Mouse (Mus musculus) heart, embryonic 16.5 days (tissue): ENCODE measurements around the gene Ppp1r3a. TPM values are rescaled to one million over a fixed set of nuclear protein-coding genes. Genes with fewer than 3 reads are reported as not detected.
"Not testable (repeated sequence)": the region's sequence is repeated elsewhere in the genome, so short reads cannot be mapped to it uniquely, and the experiment has no call there.

Experiments used
- ATAC-seq: fragments of 200-750 bp; cut with Nextera tagmentation; replicated peaks from 2 replicates; pipeline ENCODE4 v1.8.0; 2017; ENCODE audit warnings: moderate number of reproducible peaks; ENCODE audit not compliant: insufficient read depth, low FRiP score; ENCODE audit errors: extremely low read depth
- H3K27ac ChIP-seq: fragments of 300-500 bp; sonication (generic); 2 replicates; pipeline ENCODE4 v1.5.1; 2014; ENCODE audit warnings: mild to moderate bottlenecking, low read length, control low read depth, moderate library complexity
- H3K27me3 ChIP-seq: fragments of 300-500 bp; sonication (generic); 2 replicates; pipeline ENCODE4 v1.6.1; 2014; ENCODE audit warnings: low read length, mixed read lengths; ENCODE audit not compliant: control insufficient read depth, insufficient read depth
- H3K36me3 ChIP-seq: fragments of 300-500 bp; sonication (generic); 2 replicates; pipeline ENCODE4 v1.6.1; 2014; ENCODE audit not compliant: control insufficient read depth, insufficient read depth
- H3K4me1 ChIP-seq: fragments of 300-500 bp; sonication (generic); 2 replicates; pipeline ENCODE4 v1.6.1; 2014; ENCODE audit warnings: low read length, mixed read lengths; ENCODE audit not compliant: control insufficient read depth, insufficient read depth
- H3K4me2 ChIP-seq: fragments of 300-500 bp; sonication (generic); 2 replicates; pipeline ENCODE4 v1.6.1; 2014; ENCODE audit warnings: low read depth, mild to moderate bottlenecking, control low read depth, low read length
- H3K4me3 ChIP-seq: fragments of 300-500 bp; sonication (generic); 2 replicates; pipeline ENCODE4 v1.5.1; 2014; ENCODE audit warnings: mild to moderate bottlenecking, control low read depth, low read length
- H3K9ac ChIP-seq: fragments of 300-500 bp; sonication (generic); 2 replicates; pipeline ENCODE4 v1.6.1; 2014; ENCODE audit warnings: low read length, control low read depth
- H3K9me3 ChIP-seq: fragments of 300-500 bp; sonication (generic); replicated peaks from 2 replicates; pipeline ENCODE4 v1.6.1; 2016; ENCODE audit warnings: low read length; ENCODE audit not compliant: control insufficient read depth
- WGBS: fragments of 180-500 bp; shearing (Covaris S2); extraction: QIAGEN DNeasy Blood & Tissue Kit; methylation state at CpG from one replicate; pipeline ENCODE4 v1.1.7; 2014; 5-methylcytosine and 5-hydroxymethylcytosine counted together
- polyA plus RNA-seq: library from polyadenylated mRNA; unstranded; fragments of >200 nt; fragmentation: Nextera tagmentation; extraction: Ambion mirVana; gene quantifications from 2 replicates; pipeline ENCODE4 v1.2.1, GENCODE M21; 2015

Ppp1r3a gene
- polyA plus RNA-seq, 1 experiment from 2014 or later = 4.9 TPM

DNA sequence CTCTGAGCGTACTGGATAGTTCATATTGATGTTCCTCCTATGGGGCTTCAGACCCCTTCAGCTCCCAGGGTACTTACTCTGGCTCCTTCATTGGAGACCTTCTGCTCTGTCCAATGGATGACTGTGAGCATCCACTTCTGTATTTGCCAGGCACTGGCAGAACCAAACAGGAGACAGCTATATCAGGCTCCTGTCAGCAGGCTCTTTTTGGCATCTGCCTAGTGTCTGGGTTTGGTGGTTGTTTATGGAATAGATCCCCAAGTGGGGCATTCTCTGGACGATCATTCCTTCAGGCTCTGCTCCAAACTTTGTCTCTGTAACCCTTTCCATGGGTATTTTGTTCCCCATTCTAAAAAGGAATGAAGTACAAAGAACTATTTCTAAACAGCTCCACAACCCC is 87.4 kb downstream of the Ppp1r3a start:
- H3K4me1 ChIP-seq, H3K9ac ChIP-seq, H3K4me3 ChIP-seq, H3K4me2 ChIP-seq, H3K27ac ChIP-seq, H3K9me3 ChIP-seq, ATAC-seq, H3K27me3 ChIP-seq, H3K36me3 ChIP-seq: not testable (repeated sequence)
- WGBS = 47% methylated on average over 2 of the region's 2 CpGs

Other genes with a start within 250 kb of the Ppp1r3a start
- 5.4 and 12.6 TPM in 2 replicates for gene Foxp2, start 146.1 kb upstream of the Ppp1r3a start, polyA plus RNA-seq